Mouse (Mus musculus): ENCODE results near the gene Arhgap9. TPM values are rescaled to one million over a fixed set of nuclear protein-coding genes. Genes with fewer than 3 reads are reported as not detected.

The Arhgap9 gene
- polyA plus RNA-seq, 1 experiment from 2014 or later = 3.1 TPM

DNA sequence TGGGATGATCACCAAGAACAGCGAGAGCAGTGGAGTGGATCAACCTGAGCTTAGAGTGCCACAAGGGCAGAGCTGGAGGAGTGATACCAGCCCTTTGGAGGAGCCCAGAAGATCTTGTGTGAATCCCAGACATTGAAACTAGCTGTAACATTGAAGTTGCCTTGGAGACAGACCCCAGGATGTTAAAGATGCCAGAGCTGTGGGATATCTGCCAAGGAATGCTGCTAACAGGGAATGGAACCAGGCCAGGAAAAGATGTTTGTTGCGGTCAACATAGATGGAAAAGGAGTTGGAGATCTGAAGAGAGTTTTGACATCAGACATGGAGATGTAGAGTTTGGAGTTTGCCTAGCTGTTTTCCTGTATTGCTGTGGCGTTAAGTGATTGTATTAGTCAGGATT lies 24.4 kb downstream of the Arhgap9 start:
- H3K27me3 ChIP-seq (ENCODE audit: control insufficient read depth, insufficient read depth, low read length) = no peaks in the 10 kb centered on the region
- H3K4me1 ChIP-seq (ENCODE audit: control insufficient read depth, insufficient read depth, low read length) = 0 out of 2 replicates have a peak, but pooled peaks cover 5% of the 10 kb centered on the region
- WGBS = 83% methylated on average over 3 of the region's 3 CpGs
- no peak overlapping the region for H3K27ac ChIP-seq (ENCODE audit: low read depth, low read length)
- no peak for ATAC-seq (ENCODE audit: low FRiP score, low TSS enrichment)
- no peak overlapping the region for H3K9ac ChIP-seq (ENCODE audit: low read depth, low read length)
- H3K4me3 ChIP-seq (ENCODE audit: low read length) = no peak overlapping the region
- no peaks in the 10 kb centered on the region for H3K36me3 ChIP-seq (ENCODE audit: control insufficient read depth, insufficient read depth, low read length)
- no peak overlapping the region for H3K4me2 ChIP-seq (replicated peaks; ENCODE audit: low read depth, low read length)
- no peaks in the 10 kb centered on the region for H3K9me3 ChIP-seq (ENCODE audit: control insufficient read depth, low read length)

DNA sequence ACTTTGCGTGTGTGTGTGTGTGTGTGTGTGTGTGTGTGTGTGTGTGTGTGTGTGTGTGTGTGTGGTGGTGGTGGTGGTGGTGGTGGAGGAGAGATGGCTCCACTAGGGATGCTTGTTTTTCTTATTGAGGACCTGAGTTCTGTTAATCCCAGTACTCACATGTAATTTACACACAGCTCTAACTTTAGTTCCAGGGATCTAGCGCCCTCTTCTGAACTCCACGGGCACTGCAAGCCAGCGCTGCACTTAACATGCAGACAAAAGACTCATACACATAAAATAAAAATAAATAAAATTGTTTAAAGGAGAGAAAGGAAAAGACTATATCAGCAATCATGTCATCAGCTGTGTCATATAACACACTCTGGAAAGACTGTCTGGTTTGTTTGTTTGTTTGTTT lies 27.2 kb downstream of the Arhgap9 start:
- Histone ChIP-seq H3K36me3 (ENCODE audit: control insufficient read depth, insufficient read depth, low read length) (no peaks in the 10 kb centered on the region), H3K27me3 (ENCODE audit: control insufficient read depth, insufficient read depth, low read length) (no peaks in the 10 kb centered on the region), H3K27ac (ENCODE audit: low read depth, low read length) (no peak overlapping the region), H3K4me1 (ENCODE audit: control insufficient read depth, insufficient read depth, low read length) (0 out of 2 replicates have a peak, but pooled peaks cover 3% of the 10 kb centered on the region), H3K4me3 (ENCODE audit: low read length) (no peak overlapping the region), H3K4me2 (replicated peaks; ENCODE audit: low read depth, low read length) (no peak overlapping the region), H3K9ac (ENCODE audit: low read depth, low read length) (no peak overlapping the region), H3K9me3 (ENCODE audit: control insufficient read depth, low read length) (no peaks in the 10 kb centered on the region)
- ATAC-seq (ENCODE audit: low FRiP score, low TSS enrichment) = no peak
- 75% methylated on average over 4 of the region's 4 CpGs for WGBS

DNA sequence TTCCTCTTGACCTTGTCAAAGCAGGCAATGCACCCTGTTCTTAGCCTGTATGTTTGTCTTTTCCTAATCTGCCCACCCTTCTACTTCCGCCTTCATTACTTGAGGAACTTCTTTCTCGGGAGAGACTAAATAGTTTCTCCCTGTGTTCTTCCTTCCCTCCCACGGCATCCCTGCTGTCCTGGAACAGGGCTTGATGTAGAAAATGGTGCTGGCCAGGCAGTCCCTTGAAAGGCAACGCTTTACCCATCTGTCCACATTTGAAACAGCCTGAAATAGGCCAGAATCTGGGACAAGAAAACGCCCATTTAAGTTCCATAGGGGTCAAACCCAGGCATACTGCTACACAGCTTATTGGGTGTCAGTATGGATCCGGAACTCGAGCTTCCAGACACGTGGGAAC lies 28.0 kb downstream of the Arhgap9 start:
- Histone ChIP-seq H3K27ac (ENCODE audit: low read depth, low read length) (no peak overlapping the region), H3K4me2 (replicated peaks; ENCODE audit: low read depth, low read length) (no peak overlapping the region), H3K4me3 (ENCODE audit: low read length) (no peak overlapping the region), H3K4me1 (ENCODE audit: control insufficient read depth, insufficient read depth, low read length) (0 out of 2 replicates have a peak, but pooled peaks cover 3% of the 10 kb centered on the region), H3K36me3 (ENCODE audit: control insufficient read depth, insufficient read depth, low read length) (no peaks in the 10 kb centered on the region), H3K9ac (ENCODE audit: low read depth, low read length) (no peak overlapping the region), H3K9me3 (ENCODE audit: control insufficient read depth, low read length) (no peaks in the 10 kb centered on the region), H3K27me3 (ENCODE audit: control insufficient read depth, insufficient read depth, low read length) (no peaks in the 10 kb centered on the region)
- WGBS = 78% methylated on average over 8 of the region's 8 CpGs
- ATAC-seq (ENCODE audit: low FRiP score, low TSS enrichment) = no peak

DNA sequence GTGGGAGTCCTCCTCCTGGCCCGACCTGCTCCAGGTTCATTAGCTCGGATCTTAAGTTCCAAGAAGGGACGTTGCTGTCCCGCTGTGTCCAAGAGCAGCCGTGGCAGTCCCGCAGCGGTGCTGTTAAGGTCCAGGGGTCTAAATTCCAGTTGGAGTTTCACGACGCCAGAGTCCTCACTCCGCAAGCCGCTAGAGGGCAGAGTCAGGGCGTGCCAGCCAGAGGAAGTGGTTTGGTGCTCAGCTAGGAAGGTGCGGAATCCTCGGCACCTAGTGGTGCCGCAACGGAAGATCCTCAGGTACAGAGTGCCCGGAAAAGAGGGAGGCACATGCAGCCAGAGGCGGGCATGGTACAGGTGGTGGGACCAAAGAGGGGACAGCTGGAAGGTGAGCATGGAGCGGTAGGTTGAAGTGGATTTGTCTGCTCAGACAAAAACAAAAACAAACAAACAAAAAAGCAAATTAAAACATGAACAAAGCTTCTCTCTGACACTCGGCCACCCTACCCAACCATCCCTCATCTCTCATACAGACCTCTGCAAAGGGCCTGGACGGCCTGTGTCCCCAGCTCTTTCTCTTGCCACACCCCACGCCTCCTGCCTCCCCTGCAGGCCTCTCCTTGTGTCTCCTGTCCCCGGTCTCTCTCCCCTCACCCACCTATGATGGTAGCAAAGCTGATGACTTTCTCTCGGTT lies 29.0 kb downstream of the Arhgap9 start:
- peak; percentile 82 for ATAC-seq (ENCODE audit: low FRiP score, low TSS enrichment)
- WGBS = 12% methylated on average over 24 of the region's 24 CpGs
- Histone ChIP-seq H3K4me2 (replicated peaks; ENCODE audit: low read depth, low read length) (peak overlapping the region; percentile 40), H3K4me3 (ENCODE audit: low read length) (peak overlapping the region; percentile 17; the same call in 1 of the 2 replicates), H3K27ac (ENCODE audit: low read depth, low read length) (no peak overlapping the region), H3K36me3 (ENCODE audit: control insufficient read depth, insufficient read depth, low read length) (no peaks in the 10 kb centered on the region), H3K9ac (ENCODE audit: low read depth, low read length) (peak overlapping the region; percentile 35), H3K4me1 (ENCODE audit: control insufficient read depth, insufficient read depth, low read length) (0 out of 2 replicates have a peak, but pooled peaks cover 3% of the 10 kb centered on the region), H3K27me3 (ENCODE audit: control insufficient read depth, insufficient read depth, low read length) (no peaks in the 10 kb centered on the region), H3K9me3 (ENCODE audit: control insufficient read depth, low read length) (no peaks in the 10 kb centered on the region)

DNA sequence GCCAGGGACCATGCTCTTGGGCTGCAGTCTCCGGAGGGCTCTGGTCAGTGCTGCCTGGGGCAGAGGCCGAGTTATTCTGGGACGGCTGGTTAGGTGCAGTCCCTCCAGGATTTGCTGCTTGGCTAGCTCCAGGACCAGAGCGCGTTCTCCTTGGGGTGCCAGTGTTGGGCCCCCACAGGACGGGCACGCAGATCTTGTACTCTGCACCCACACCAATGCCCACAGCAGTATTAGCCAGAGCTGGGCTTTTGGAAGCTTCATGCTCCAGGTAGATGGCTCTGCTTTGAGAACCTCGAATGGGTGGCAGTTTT lies 29.5 kb downstream of the Arhgap9 start:
- 0 out of 2 replicates have a peak, but pooled peaks cover 3% of the 10 kb centered on the region for H3K4me1 ChIP-seq (ENCODE audit: control insufficient read depth, insufficient read depth, low read length)
- peak overlapping the region; percentile 35 for H3K9ac ChIP-seq (ENCODE audit: low read depth, low read length)
- no peaks in the 10 kb centered on the region for H3K9me3 ChIP-seq (ENCODE audit: control insufficient read depth, low read length)
- WGBS = 80% methylated on average over 8 of the region's 8 CpGs
- H3K36me3 ChIP-seq (ENCODE audit: control insufficient read depth, insufficient read depth, low read length) = no peaks in the 10 kb centered on the region
- H3K27ac ChIP-seq (ENCODE audit: low read depth, low read length) = no peak overlapping the region
- no peak overlapping the region for H3K4me2 ChIP-seq (replicated peaks; ENCODE audit: low read depth, low read length)
- no peaks in the 10 kb centered on the region for H3K27me3 ChIP-seq (ENCODE audit: control insufficient read depth, insufficient read depth, low read length)
- H3K4me3 ChIP-seq (ENCODE audit: low read length) = no peak overlapping the region
- 0 out of 2 replicates have a peak, but pooled peaks have one; percentile 20 for ATAC-seq (ENCODE audit: low FRiP score, low TSS enrichment)

DNA sequence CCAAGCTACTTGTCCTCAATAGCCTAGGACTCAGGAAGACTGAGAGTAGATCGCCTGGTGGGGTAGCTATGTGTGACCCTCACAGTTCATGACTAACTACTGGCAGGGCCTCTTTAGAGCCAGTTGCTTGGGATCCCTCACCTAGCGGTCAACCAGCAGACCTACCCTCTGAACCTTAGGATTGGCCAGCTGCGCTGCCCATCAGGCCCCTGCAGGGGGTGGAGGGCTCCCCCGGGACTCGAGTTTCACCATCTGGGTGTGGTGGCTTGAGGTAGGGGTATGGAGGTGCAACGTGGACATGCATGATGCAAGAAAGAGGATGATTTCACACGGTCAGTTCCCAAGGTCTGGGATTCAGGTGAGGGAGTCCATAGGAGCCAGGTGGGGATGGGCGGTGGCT lies 30.0 kb downstream of the Arhgap9 start:
- no peak for ATAC-seq (ENCODE audit: low FRiP score, low TSS enrichment)
- Histone ChIP-seq H3K4me3 (ENCODE audit: low read length) (no peak overlapping the region), H3K9me3 (ENCODE audit: control insufficient read depth, low read length) (no peaks in the 10 kb centered on the region), H3K9ac (ENCODE audit: low read depth, low read length) (no peak overlapping the region), H3K4me1 (ENCODE audit: control insufficient read depth, insufficient read depth, low read length) (0 out of 2 replicates have a peak, but pooled peaks cover 3% of the 10 kb centered on the region), H3K36me3 (ENCODE audit: control insufficient read depth, insufficient read depth, low read length) (no peaks in the 10 kb centered on the region), H3K27me3 (ENCODE audit: control insufficient read depth, insufficient read depth, low read length) (no peaks in the 10 kb centered on the region), H3K27ac (ENCODE audit: low read depth, low read length) (no peak overlapping the region), H3K4me2 (replicated peaks; ENCODE audit: low read depth, low read length) (no peak overlapping the region)
- 70% methylated on average over 8 of the region's 8 CpGs for WGBS

DNA sequence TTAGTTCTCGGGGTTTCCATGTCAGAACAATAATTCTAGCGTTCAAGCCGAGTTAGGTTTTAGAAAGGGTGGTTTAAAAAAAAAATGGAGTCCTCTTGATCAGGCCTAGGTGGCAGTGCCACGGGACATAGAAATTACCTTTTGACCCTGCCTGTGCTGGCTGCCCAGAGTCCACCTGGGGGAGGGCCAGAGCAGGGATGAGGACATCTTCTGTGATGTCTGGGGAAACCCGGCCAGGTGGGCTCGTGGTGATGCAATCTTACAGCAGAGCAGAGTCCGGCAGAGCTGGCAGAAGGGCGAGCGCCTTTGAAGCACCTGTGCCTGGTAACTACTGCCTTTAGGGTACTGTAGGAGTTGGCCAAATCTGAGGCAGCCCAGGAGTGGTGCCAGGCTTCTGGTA lies 30.4 kb downstream of the Arhgap9 start:
- H3K4me3 ChIP-seq (ENCODE audit: low read length) = no peak overlapping the region
- no peak for ATAC-seq (ENCODE audit: low FRiP score, low TSS enrichment)
- H3K4me1 ChIP-seq (ENCODE audit: control insufficient read depth, insufficient read depth, low read length) = 0 out of 2 replicates have a peak, but pooled peaks cover 3% of the 10 kb centered on the region
- H3K27me3 ChIP-seq (ENCODE audit: control insufficient read depth, insufficient read depth, low read length) = no peaks in the 10 kb centered on the region
- no peak overlapping the region for H3K4me2 ChIP-seq (replicated peaks; ENCODE audit: low read depth, low read length)
- no peak overlapping the region for H3K27ac ChIP-seq (ENCODE audit: low read depth, low read length)
- H3K9ac ChIP-seq (ENCODE audit: low read depth, low read length) = no peak overlapping the region
- no peaks in the 10 kb centered on the region for H3K36me3 ChIP-seq (ENCODE audit: control insufficient read depth, insufficient read depth, low read length)
- H3K9me3 ChIP-seq (ENCODE audit: control insufficient read depth, low read length) = no peaks in the 10 kb centered on the region
- 78% methylated on average over 9 of the region's 9 CpGs for WGBS

DNA sequence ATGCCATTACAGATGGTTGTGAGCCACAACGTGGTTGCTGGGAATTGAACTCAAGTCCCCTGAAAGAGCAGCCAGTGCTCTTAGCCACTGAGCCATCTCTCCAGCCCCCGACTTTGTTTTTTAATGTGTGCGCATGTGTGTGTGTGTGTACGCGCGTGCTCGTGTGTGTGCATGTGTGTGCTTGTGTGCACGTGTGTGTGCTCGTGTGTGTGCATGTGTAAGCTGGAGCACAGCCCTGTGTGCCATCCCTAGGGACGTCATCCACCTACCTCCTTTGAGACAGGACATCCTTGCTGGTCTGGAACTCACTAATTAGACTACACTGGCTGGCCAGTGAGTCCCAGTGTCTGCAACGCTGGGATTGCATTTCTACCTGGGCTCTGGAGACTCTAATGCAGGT lies 31.0 kb downstream of the Arhgap9 start:
- H3K36me3 ChIP-seq (ENCODE audit: control insufficient read depth, insufficient read depth, low read length) = no peaks in the 10 kb centered on the region
- no peak overlapping the region for H3K4me2 ChIP-seq (replicated peaks; ENCODE audit: low read depth, low read length)
- no peak overlapping the region for H3K9ac ChIP-seq (ENCODE audit: low read depth, low read length)
- H3K4me3 ChIP-seq (ENCODE audit: low read length) = no peak overlapping the region
- ATAC-seq (ENCODE audit: low FRiP score, low TSS enrichment) = no peak
- WGBS = 88% methylated on average over 11 of the region's 11 CpGs
- H3K27me3 ChIP-seq (ENCODE audit: control insufficient read depth, insufficient read depth, low read length) = no peaks in the 10 kb centered on the region
- H3K27ac ChIP-seq (ENCODE audit: low read depth, low read length) = no peak overlapping the region
- no peaks in the 10 kb centered on the region for H3K9me3 ChIP-seq (ENCODE audit: control insufficient read depth, low read length)
- H3K4me1 ChIP-seq (ENCODE audit: control insufficient read depth, insufficient read depth, low read length) = 0 out of 2 replicates have a peak, but pooled peaks cover 3% of the 10 kb centered on the region

DNA sequence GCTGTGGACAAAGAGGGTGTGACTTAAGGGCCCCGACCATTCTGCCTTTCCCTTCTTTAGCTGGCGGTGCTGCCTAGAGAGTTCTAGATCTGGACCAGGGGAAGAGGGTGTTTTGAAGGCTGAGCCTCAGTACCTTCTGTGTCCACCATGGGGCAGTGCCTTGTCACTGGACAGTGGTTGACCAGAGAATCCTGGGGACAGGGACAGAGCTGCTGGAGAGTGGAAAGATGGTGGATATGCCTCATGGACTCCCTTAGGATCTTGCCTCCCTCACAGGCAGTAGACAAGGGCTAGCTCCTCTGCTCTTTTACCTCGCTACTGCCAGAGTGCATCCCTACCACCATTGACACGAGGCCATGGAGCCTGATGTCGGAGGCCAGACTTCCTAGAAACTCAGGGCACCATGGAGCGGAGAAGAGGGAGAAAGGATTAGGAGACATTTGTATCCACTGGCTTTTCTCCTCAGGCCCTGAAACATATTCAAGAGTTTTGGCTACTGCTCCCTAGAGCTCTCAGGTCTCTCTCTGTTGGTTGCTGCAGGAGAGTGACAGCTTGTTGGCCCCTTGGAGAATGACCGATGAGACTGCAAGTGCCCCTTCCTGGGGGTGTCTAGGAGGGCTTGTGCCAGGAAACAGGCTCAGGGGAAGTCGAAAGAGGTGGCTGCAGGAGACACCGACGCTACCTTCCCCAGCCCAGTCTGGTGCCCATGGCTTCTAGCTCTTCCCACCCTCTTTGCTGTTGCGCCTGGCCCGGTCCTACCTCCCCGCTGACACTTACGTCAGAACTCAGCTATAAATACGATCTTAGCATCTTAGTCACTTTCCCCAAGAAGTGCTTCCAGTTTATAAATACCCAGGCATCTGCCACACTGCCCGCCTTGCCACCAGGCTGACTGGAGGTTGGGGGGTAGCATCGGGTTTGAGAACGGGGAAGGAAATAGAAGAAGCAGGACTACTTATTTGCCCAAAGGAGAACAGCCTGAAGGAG lies 32.4 kb downstream of the Arhgap9 start, which contains the start of gene Inhbe:
Gene Inhbe (minus strand): TSS at position 503 of the 987 bp plus-strand sequence.
- Histone ChIP-seq H3K9ac (ENCODE audit: low read depth, low read length) (no peak within 1 kb of the TSS), H3K27me3 (ENCODE audit: control insufficient read depth, insufficient read depth, low read length) (no peaks in the 10 kb centered on the region), H3K4me2 (replicated peaks; ENCODE audit: low read depth, low read length) (no peak within 1 kb of the TSS), H3K4me3 (ENCODE audit: low read length) (no peak within 1 kb of the TSS), H3K9me3 (ENCODE audit: control insufficient read depth, low read length) (no peaks in the 10 kb centered on the region), H3K4me1 (ENCODE audit: control insufficient read depth, insufficient read depth, low read length) (0 out of 2 replicates have a peak, but pooled peaks cover 3% of the 10 kb centered on the region), H3K27ac (ENCODE audit: low read depth, low read length) (no peak within 1 kb of the TSS), H3K36me3 (ENCODE audit: control insufficient read depth, insufficient read depth, low read length) (no peaks in the 10 kb centered on the region)
- ATAC-seq (ENCODE audit: low FRiP score, low TSS enrichment) = no peak
- WGBS = 86% methylated on average over 18 of the region's 18 CpGs

All from kidney, embryonic 14.5 days (tissue).